In genomic region chr4:135981524-135982063, GRCm38 (mm10) we compare ENCODE assay signal across 16 mouse cellular contexts. TPM values are rescaled to one million over a fixed set of nuclear protein-coding genes. Genes with fewer than 3 reads are reported as not detected.
DNase-seq lines count a peak whose midpoint lies in the region; ATAC-seq and TF ChIP-seq lines count a peak whose summit lies in the region.
"Had no signal": no experiment of that assay in that cellular context is flagged by ENCODE, and none has a peak within 500 bp of the region (broad histone marks: within the 10 kb centered on the region; RNA-seq: fewer than 3 reads in every experiment).

No protein-coding gene starts in this region.

- no peak for ATAC-seq in heart, embryonic 11.5 days (replicated peaks; ENCODE audit: insufficient number of reproducible peaks, low FRiP score, low TSS enrichment)
- ATAC-seq in hindbrain, embryonic 11.5 days (ENCODE audit: low FRiP score): no peak
- ATAC-seq: midbrain, embryonic 15.5 days had no signal

- peaks cover 24% of the 10 kb centered on the region for H3K36me3 ChIP-seq in small intestine, adult 2 months (ENCODE audit: control insufficient read depth, insufficient read depth, low read length)
- peaks cover 14% of the 10 kb centered on the region for H3K36me3 ChIP-seq in heart, embryonic 11.5 days (ENCODE audit: control insufficient read depth, insufficient read depth, low read length)
- 0 out of 2 replicates have a peak, but pooled peaks cover 3% of the 10 kb centered on the region for H3K36me3 ChIP-seq in hindbrain, embryonic 11.5 days (ENCODE audit: control insufficient read depth, insufficient read depth, low read length)

- TF ChIP-seq POLR2A in small intestine, adult 2 months (IDR thresholded peaks at IDR 0.05; ENCODE audit: low read depth, low read length): no peak

- H3K9me3 ChIP-seq in heart, embryonic 11.5 days (replicated peaks; ENCODE audit: control insufficient read depth, low read length): no peaks in the 10 kb centered on the region
- no peaks in the 10 kb centered on the region for H3K9me3 ChIP-seq in hindbrain, embryonic 11.5 days (ENCODE audit: control insufficient read depth, low read length)
- H3K9me3 ChIP-seq: embryonic facial prominence, embryonic 13.5 days; G1E; hindbrain, embryonic 15.5 days; midbrain, embryonic 15.5 days had no signal

- H3K4me2 ChIP-seq in heart, embryonic 11.5 days: no peak overlapping the region
- H3K4me2 ChIP-seq in hindbrain, embryonic 11.5 days (replicated peaks; ENCODE audit: low read depth, low read length): no peak overlapping the region
- H3K4me2 ChIP-seq: embryonic facial prominence, embryonic 13.5 days; hindbrain, embryonic 15.5 days; midbrain, embryonic 15.5 days had no signal

- WGBS in small intestine, adult 2 months: 35% methylated on average over 7 of the region's 7 CpGs
- WGBS in heart, embryonic 11.5 days (ENCODE audit: insufficient replicate concordance): 82% methylated on average over 7 of the region's 7 CpGs
- 87% methylated on average over 7 of the region's 7 CpGs for WGBS in hindbrain, embryonic 11.5 days

- TF ChIP-seq CTCF in left cerebral cortex, adult 2 months (IDR thresholded peaks at IDR 0.05): no peak; the same call in 1 of the 2 replicates
- no peak for TF ChIP-seq CTCF in small intestine, adult 2 months (IDR thresholded peaks at IDR 0.05; ENCODE audit: extremely low read depth, insufficient read length, insufficient replicate concordance, low read depth, low read length)

- no peak overlapping the region for H3K9ac ChIP-seq in heart, embryonic 11.5 days (ENCODE audit: low read depth, low read length)
- H3K9ac ChIP-seq in hindbrain, embryonic 11.5 days (ENCODE audit: low read depth, low read length): no peak overlapping the region
- H3K9ac ChIP-seq: embryonic facial prominence, embryonic 13.5 days; hindbrain, embryonic 15.5 days; midbrain, embryonic 15.5 days had no signal

- DNase-seq in left cerebral cortex, adult 2 months (ENCODE audit: extremely low spot score in 1 of 2, low spot score in 2 of 2): peak; percentile 61 to 66
- DNase-seq in left cerebral cortex, adult 11 months (ENCODE audit: low spot score): no peak
- DNase-seq in cerebellum, adult 9-10 months: peak; percentile 56
- peak; percentile 81 to 84 for DNase-seq in layer of hippocampus, postnatal 36 days
- DNase-seq in hindbrain, embryonic 11.5 days (ENCODE audit: low spot score): no peak
- DNase-seq: adrenal gland, postnatal 10 days; heart, adult 18-20 months; kidney, postnatal 36 days; lung, adult 18-20 months; thymus, adult 2 months had no signal

- no peaks in the 10 kb centered on the region for H3K27me3 ChIP-seq in small intestine, adult 2 months (ENCODE audit: control insufficient read depth, insufficient read depth, low read length)
- H3K27me3 ChIP-seq in heart, embryonic 11.5 days (ENCODE audit: control insufficient read depth, insufficient read depth, low read length): no peaks in the 10 kb centered on the region
- no peaks in the 10 kb centered on the region for H3K27me3 ChIP-seq in hindbrain, embryonic 11.5 days (ENCODE audit: control insufficient read depth, insufficient read depth, low read length)
- H3K27me3 ChIP-seq: embryonic facial prominence, embryonic 13.5 days; hindbrain, embryonic 15.5 days; midbrain, embryonic 15.5 days had no signal

- peak overlapping the region; percentile 38; the same call in 1 of the 2 replicates for H3K27ac ChIP-seq in left cerebral cortex, adult 2 months
- peak overlapping the region; percentile 21; the same call in 1 of the 2 replicates for H3K27ac ChIP-seq in small intestine, adult 2 months (ENCODE audit: insufficient read depth, low read depth, low read length)
- H3K27ac ChIP-seq in heart, embryonic 11.5 days (ENCODE audit: low read depth, low read length): no peak overlapping the region
- H3K27ac ChIP-seq in hindbrain, embryonic 11.5 days (ENCODE audit: low read depth, low read length): no peak overlapping the region
- H3K27ac ChIP-seq: embryonic facial prominence, embryonic 13.5 days; hindbrain, embryonic 15.5 days; midbrain, embryonic 15.5 days had no signal

- intact Hi-C loops in left cerebral cortex, adult 2 months (cut with DNase I): no loop called here

- peaks cover 14% of the 10 kb centered on the region for H3K4me1 ChIP-seq in small intestine, adult 2 months (ENCODE audit: control insufficient read depth, insufficient read depth, insufficient read length, low read length)
- peaks cover 10% of the 10 kb centered on the region for H3K4me1 ChIP-seq in heart, embryonic 11.5 days (ENCODE audit: control insufficient read depth, insufficient read depth, low read length)
- peaks cover 5% of the 10 kb centered on the region for H3K4me1 ChIP-seq in hindbrain, embryonic 11.5 days (replicated peaks; ENCODE audit: control insufficient read depth, insufficient read depth, low read length)

- no peak overlapping the region for H3K4me3 ChIP-seq in left cerebral cortex, adult 2 months
- no peak overlapping the region for H3K4me3 ChIP-seq in small intestine, adult 2 months (ENCODE audit: low read depth, low read length)
- H3K4me3 ChIP-seq in heart, embryonic 11.5 days (ENCODE audit: low read depth, low read length): no peak overlapping the region
- H3K4me3 ChIP-seq in hindbrain, embryonic 11.5 days (ENCODE audit: low read depth, low read length): no peak overlapping the region
- H3K4me3 ChIP-seq: embryonic facial prominence, embryonic 13.5 days; hindbrain, embryonic 15.5 days; midbrain, embryonic 15.5 days had no signal

RNA-seq across cellular contexts. Expression of gene Pithd1, which starts 5.5 kb away (rescaled TPM):
- total RNA-seq in left cerebral cortex, adult 2 months (2021): 10 to 100 TPM; 75.9 to 95.0 TPM
- total RNA-seq in layer of hippocampus, postnatal 36 days (2021): 10 to 100 TPM; 87.4 to 89.4 TPM
- 32.2 and 60.0 TPM in 2 replicates for polyA plus RNA-seq in small intestine, adult 2 months (2012; rRNA removed)
- polyA plus RNA-seq in heart, embryonic 11.5 days (2014; fragmentation: Nextera tagmentation; extraction: Ambion mirVana): 46.0 and 51.9 TPM in 2 replicates
- 60.6 and 62.5 TPM in 2 replicates for polyA plus RNA-seq in hindbrain, embryonic 11.5 days (2014; fragmentation: Nextera tagmentation; extraction: Ambion mirVana)

RNA-seq across cellular contexts. Expression of gene Lypla2, which starts 9.2 kb away (rescaled TPM):
- 10 to 100 TPM; 92.9 to 96.7 TPM for total RNA-seq in left cerebral cortex, adult 2 months (2021)
- total RNA-seq in layer of hippocampus, postnatal 36 days (2021): 100 to 1,000 TPM in 1 of 2 experiments, 10 to 100 TPM in 1; 93.4 to 106 TPM
- polyA plus RNA-seq in small intestine, adult 2 months (2012; rRNA removed): 79.6 and 166 TPM in 2 replicates
- 68.6 and 71.5 TPM in 2 replicates for polyA plus RNA-seq in heart, embryonic 11.5 days (2014; fragmentation: Nextera tagmentation; extraction: Ambion mirVana)
- polyA plus RNA-seq in hindbrain, embryonic 11.5 days (2014; fragmentation: Nextera tagmentation; extraction: Ambion mirVana): 143 and 150 TPM in 2 replicates

RNA-seq across cellular contexts. Expression of gene Gale, which starts 18.1 kb away (rescaled TPM):
- 10 to 100 TPM; 22.0 to 22.9 TPM for total RNA-seq in left cerebral cortex, adult 2 months (2021)
- 10 to 100 TPM; 17.7 to 20.7 TPM for total RNA-seq in layer of hippocampus, postnatal 36 days (2021)
- polyA plus RNA-seq in small intestine, adult 2 months (2012; rRNA removed): 116 and 163 TPM in 2 replicates
- 30.2 and 31.8 TPM in 2 replicates for polyA plus RNA-seq in heart, embryonic 11.5 days (2014; fragmentation: Nextera tagmentation; extraction: Ambion mirVana)
- 27.9 and 28.1 TPM in 2 replicates for polyA plus RNA-seq in hindbrain, embryonic 11.5 days (2014; fragmentation: Nextera tagmentation; extraction: Ambion mirVana)

RNA-seq across cellular contexts. Expression of gene Hmgcl, which starts 35.3 kb away (rescaled TPM):
- 10 to 100 TPM; 33.4 to 34.1 TPM for total RNA-seq in left cerebral cortex, adult 2 months (2021)
- total RNA-seq in layer of hippocampus, postnatal 36 days (2021): 10 to 100 TPM; 35.5 to 36.4 TPM
- 50.3 and 76.6 TPM in 2 replicates for polyA plus RNA-seq in small intestine, adult 2 months (2012; rRNA removed)
- polyA plus RNA-seq in heart, embryonic 11.5 days (2014; fragmentation: Nextera tagmentation; extraction: Ambion mirVana): 75.9 and 84.0 TPM in 2 replicates
- 54.0 and 60.7 TPM in 2 replicates for polyA plus RNA-seq in hindbrain, embryonic 11.5 days (2014; fragmentation: Nextera tagmentation; extraction: Ambion mirVana)

RNA-seq across cellular contexts. Expression of gene Eloa, which starts 40.0 kb away (rescaled TPM):
- total RNA-seq in left cerebral cortex, adult 2 months (2021): 10 to 100 TPM; 25.7 to 26.8 TPM
- total RNA-seq in layer of hippocampus, postnatal 36 days (2021): 10 to 100 TPM; 28.7 to 30.3 TPM
- 3.6 and 6.2 TPM in 2 replicates for polyA plus RNA-seq in small intestine, adult 2 months (2012; rRNA removed)
- 34.8 and 39.8 TPM in 2 replicates for polyA plus RNA-seq in heart, embryonic 11.5 days (2014; fragmentation: Nextera tagmentation; extraction: Ambion mirVana)
- 38.2 and 42.8 TPM in 2 replicates for polyA plus RNA-seq in hindbrain, embryonic 11.5 days (2014; fragmentation: Nextera tagmentation; extraction: Ambion mirVana)

Comparison
In these comparisons a context has a peak if more than half of its experiments do, and no peak if none do; other contexts are left out.
1. DNase-seq: peak in left cerebral cortex, adult 2 months (2 of 2), cerebellum, adult 9-10 months (single experiment) and layer of hippocampus, postnatal 36 days (2 of 2); none in left cerebral cortex, adult 11 months (single experiment) and hindbrain, embryonic 11.5 days (single experiment).
2. H3K27ac ChIP-seq: peak in left cerebral cortex, adult 2 months (single experiment) and small intestine, adult 2 months (single experiment); none in heart, embryonic 11.5 days (single experiment) and hindbrain, embryonic 11.5 days (single experiment).